Mouse (Mus musculus) spleen, adult 2 months (tissue): Measurements from ENCODE around the gene Hddc2. TPM values are rescaled to one million over a fixed set of nuclear protein-coding genes. Genes with fewer than 3 reads are reported as not detected.

Experiments
- DNase-seq, 2 experiments: peaks; one replicate each; pipeline versions ENCODE4 v3.0.0 to v3.0.0-alpha.2; 2012 to 2021; ENCODE audit warnings: low spot score in 2 of 2, low read depth in 1 of 2
- H3K27ac ChIP-seq: fragments of 200-500 bp; 2 replicates; pipeline ENCODE4 v1.5.1; 2012; ENCODE audit warnings: low read length, inconsistent platforms; ENCODE audit not compliant: insufficient read depth
- H3K27me3 ChIP-seq: fragments of 200-500 bp; 2 replicates; pipeline ENCODE4 v1.6.1; 2012; ENCODE audit warnings: mild to moderate bottlenecking, moderate library complexity, low read length, inconsistent platforms; ENCODE audit not compliant: control insufficient read depth, insufficient read depth
- H3K36me3 ChIP-seq: fragments of 200-500 bp; 2 replicates; pipeline ENCODE4 v1.6.1; 2012; ENCODE audit warnings: mild to moderate bottlenecking, low read length, inconsistent platforms; ENCODE audit not compliant: control insufficient read depth, insufficient read depth
- H3K4me1 ChIP-seq: fragments of 200-500 bp; 2 replicates; pipeline ENCODE4 v1.6.1; 2011; ENCODE audit warnings: inconsistent platforms; ENCODE audit not compliant: control insufficient read depth, insufficient read depth, insufficient read length
- H3K4me3 ChIP-seq: fragments of 200-500 bp; 2 replicates; pipeline ENCODE4 v1.5.1; 2011; ENCODE audit warnings: mild to moderate bottlenecking, inconsistent platforms; ENCODE audit not compliant: insufficient read depth, insufficient read length; ENCODE audit errors: extremely low read depth
- CTCF ChIP-seq: fragments of 200-500 bp; IDR thresholded peaks from 2 replicates; pipeline ENCODE4 v1.5.1; 2011; ENCODE audit warnings: mild to moderate bottlenecking, inconsistent platforms; ENCODE audit not compliant: insufficient read depth, insufficient read length, insufficient replicate concordance; ENCODE audit errors: extremely low read depth
- POLR2A ChIP-seq: fragments of 200-500 bp; IDR thresholded peaks from 2 replicates; pipeline ENCODE4 v1.6.1; 2011; ENCODE audit warnings: low read depth, low read length, inconsistent platforms
- WGBS: fragments of 180-500 bp; shearing (Covaris S2); methylation state at CpG from one replicate; pipeline ENCODE4 v1.1.7; 2018; 5-methylcytosine and 5-hydroxymethylcytosine counted together
- polyA plus RNA-seq: library from polyadenylated mRNA; depleted of rRNA; stranded (reverse); fragments of >200 nt; gene quantifications from 2 replicates; pipeline ENCODE4 v1.2.3, GENCODE M21; 2012

Gene Hddc2
- polyA plus RNA-seq, 1 experiment, result 4.7 TPM

DNA sequence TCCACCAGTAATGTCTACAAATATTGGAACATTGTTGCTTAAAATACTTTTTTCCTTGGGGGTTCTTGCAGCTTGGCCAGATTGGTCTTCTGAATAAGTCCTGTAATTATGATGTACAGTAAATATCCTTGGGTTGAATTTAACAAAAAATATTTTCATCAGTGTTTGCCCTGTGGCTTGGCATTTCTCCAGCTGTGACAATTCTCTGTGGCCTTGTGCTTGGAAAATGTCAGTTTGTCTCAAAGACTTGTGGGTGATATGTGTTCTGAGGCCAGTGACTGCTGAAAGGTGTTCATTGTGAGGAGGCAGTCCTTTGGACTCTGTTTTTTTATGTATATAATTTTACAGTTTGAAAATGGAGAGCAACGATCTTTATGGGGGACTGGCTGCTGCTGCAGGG lies 16.3 kb downstream of the Hddc2 start:
- H3K36me3 ChIP-seq, result peaks cover 18% of the 10 kb centered on the region
- H3K4me3 ChIP-seq, result no peak overlapping the region
- H3K27me3 ChIP-seq, result no peaks in the 10 kb centered on the region
- 84% methylated on average over 1 of the region's 1 CpGs for WGBS
- DNase-seq, result no peak
- TF ChIP-seq POLR2A, result no peak
- no peak for TF ChIP-seq CTCF
- no peak overlapping the region for H3K27ac ChIP-seq
- no peaks in the 10 kb centered on the region for H3K4me1 ChIP-seq

DNA sequence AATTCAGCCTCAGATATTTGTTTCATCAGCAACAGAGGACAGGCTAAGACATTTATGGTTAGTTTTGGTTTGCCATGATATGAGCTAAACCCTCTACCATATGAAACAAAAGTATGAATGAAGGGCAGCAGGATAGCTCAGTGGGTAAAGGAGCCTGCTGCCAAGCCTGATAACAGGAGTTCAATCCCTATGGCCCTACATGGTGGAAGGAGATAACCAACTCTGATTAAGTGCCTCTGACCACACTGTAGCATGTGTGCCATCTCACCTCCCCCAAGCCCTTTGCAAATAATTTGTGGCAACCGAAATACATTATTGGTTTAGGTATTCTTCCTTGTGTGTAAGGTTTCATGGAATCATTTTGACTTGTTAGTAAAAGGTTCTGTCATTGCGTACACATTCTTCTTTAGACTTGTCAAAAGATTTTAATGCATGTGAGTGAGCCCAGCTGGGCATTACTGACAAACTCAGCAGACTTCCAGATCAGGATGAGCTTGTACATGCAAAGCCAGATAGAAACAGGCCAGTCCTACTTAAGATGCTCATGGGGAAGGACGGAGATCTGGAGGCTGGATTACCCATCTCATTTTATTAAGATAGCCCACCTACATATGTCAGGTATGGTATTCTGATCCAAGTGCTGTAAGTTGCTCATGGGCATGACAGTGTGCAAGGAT lies 17.2 kb downstream of the Hddc2 start:
- 92% methylated on average over 3 of the region's 3 CpGs for WGBS
- Histone ChIP-seq H3K4me1 (no peaks in the 10 kb centered on the region), H3K4me3 (no peak overlapping the region), H3K27me3 (no peaks in the 10 kb centered on the region), H3K36me3 (peaks cover 17% of the 10 kb centered on the region), H3K27ac (no peak overlapping the region)
- no peak for DNase-seq
- no peak for TF ChIP-seq POLR2A
- TF ChIP-seq CTCF, result no peak

DNA sequence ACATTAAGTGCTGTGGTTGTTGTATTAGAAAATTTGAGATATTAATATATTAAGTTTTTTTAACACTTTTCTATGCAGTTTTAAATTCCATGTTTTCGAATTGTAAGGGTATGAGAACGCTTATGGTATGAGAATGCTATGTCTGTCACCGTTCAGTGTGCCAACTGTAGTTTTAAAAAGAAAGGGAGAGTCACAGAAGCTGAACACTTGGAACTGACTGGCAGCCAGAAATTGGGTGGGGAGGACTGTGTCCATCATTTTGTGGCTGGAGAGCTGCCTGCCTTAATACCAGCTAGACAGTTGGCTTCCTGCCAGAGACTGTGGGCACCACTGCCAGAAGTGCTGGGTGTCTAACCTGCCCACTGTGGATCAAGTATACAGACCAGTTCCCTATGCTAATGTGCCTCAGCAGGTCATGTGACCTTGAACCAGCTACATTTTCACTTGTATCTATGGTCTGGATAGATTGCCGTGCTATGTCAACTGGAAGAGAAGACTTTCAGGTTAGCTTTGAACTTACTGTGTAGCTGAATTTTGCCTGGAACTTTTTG lies 18.1 kb downstream of the Hddc2 start:
- Histone ChIP-seq H3K27me3 (no peaks in the 10 kb centered on the region), H3K36me3 (peaks cover 16% of the 10 kb centered on the region), H3K4me3 (no peak overlapping the region), H3K4me1 (no peaks in the 10 kb centered on the region), H3K27ac (no peak overlapping the region)
- DNase-seq, result no peak
- WGBS, result 79% methylated on average over 4 of the region's 4 CpGs
- TF ChIP-seq POLR2A (no peak), CTCF (no peak)

- TF ChIP-seq CTCF, result no peak
- no peak for TF ChIP-seq POLR2A
- no peak overlapping the region for H3K4me3 ChIP-seq
- no peaks in the 10 kb centered on the region for H3K36me3 ChIP-seq
- WGBS, result 83% methylated on average over 5 of the region's 5 CpGs
- no peak overlapping the region for H3K27ac ChIP-seq
- no peaks in the 10 kb centered on the region for H3K4me1 ChIP-seq
- H3K27me3 ChIP-seq, result no peaks in the 10 kb centered on the region
- no peak for DNase-seq
Observed at GRCm38 (mm10) chr10:31336432-31336831, 23.2 kb downstream of the Hddc2 start.

- Histone ChIP-seq H3K4me3 (no peak overlapping the region), H3K27ac (no peak overlapping the region), H3K27me3 (no peaks in the 10 kb centered on the region), H3K36me3 (no peaks in the 10 kb centered on the region), H3K4me1 (no peaks in the 10 kb centered on the region)
- TF ChIP-seq POLR2A, result no peak
- no peak for TF ChIP-seq CTCF
- no peak for DNase-seq
- 86% methylated on average over 8 of the region's 8 CpGs for WGBS
Observed at GRCm38 (mm10) chr10:31346401-31346800, 33.2 kb downstream of the Hddc2 start.

- Histone ChIP-seq H3K36me3 (no peaks in the 10 kb centered on the region), H3K4me1 (no peaks in the 10 kb centered on the region), H3K27me3 (no peaks in the 10 kb centered on the region), H3K4me3 (no peak overlapping the region), H3K27ac (no peak overlapping the region)
- 77% methylated on average over 2 of the region's 2 CpGs for WGBS
- no peak for DNase-seq
- TF ChIP-seq POLR2A (no peak), CTCF (no peak)
Observed at GRCm38 (mm10) chr10:31351056-31351455, 37.9 kb downstream of the Hddc2 start.

DNA sequence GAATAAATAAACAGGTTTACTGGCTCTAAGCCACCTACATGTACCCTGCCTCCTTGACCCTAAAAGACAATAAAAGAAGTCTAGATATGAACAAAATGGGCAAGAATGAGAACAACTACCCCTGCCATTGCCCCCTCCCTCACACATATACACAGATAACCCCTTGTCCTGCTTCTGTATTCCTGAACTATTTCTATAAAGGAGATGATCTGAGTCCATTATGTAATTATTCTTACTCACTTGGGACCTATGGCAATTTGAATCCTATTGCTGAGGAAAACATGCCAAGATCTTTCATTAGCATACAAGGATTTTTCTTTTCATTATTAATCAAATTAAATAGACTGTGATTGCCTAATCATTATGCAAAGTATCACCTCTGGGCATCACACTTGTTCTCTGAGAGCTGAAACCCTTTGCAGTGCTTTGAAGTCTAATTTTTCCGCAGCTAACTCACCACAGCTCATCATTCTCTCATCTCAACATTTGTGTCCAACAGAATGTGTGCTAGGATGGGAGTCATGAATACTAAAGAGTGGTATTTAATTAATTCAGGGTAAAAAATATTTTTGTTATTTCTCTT lies 39.8 kb downstream of the Hddc2 start:
- Histone ChIP-seq H3K4me3 (no peak overlapping the region), H3K27me3 (no peaks in the 10 kb centered on the region), H3K27ac (no peak overlapping the region), H3K4me1 (no peaks in the 10 kb centered on the region), H3K36me3 (no peaks in the 10 kb centered on the region)
- 92% methylated on average over 1 of the region's 1 CpGs for WGBS
- TF ChIP-seq POLR2A, result no peak
- TF ChIP-seq CTCF, result no peak
- DNase-seq, result no peak
